Mouse (Mus musculus): ENCODE results near the gene Macrod1. TPM values are rescaled to one million over a fixed set of nuclear protein-coding genes. Genes with fewer than 3 reads are reported as not detected.
A peak's percentile ranks its signal among the peaks of the same experiment; 100 is the strongest.

Macrod1 gene
- polyA plus RNA-seq, 1 experiment from 2014 or later = 11.9 TPM

DNA sequence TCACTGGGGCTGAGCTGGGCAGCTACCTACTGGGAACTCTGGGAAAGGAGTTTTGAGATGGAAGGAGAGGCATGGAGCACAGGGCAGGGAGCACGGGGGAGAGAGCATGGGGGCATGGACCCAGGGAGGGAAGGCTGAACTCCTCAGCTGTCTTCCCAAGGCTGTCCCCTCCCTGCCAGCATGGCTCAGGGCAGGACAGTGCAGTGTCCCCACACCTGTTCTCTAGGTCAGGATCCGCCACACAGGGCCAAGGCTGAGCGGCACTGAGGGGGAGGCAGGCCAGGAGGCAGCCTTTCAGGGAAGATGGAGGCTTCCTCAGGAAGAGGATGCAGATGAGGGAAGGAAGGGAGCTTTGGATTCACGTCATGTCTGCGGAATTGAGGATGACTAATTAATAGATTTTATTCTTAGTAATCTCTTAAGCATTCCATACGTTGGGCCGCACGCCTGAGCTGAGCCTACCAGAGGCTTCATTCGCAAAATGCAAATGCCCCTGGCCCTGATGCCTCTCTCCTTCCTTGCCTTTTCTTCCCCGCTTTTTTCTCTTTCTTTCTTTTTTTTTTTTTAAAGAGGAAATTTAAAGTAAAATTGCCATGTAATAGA is 34.9 kb downstream of the Macrod1 start:
- peaks cover 7% of the 10 kb centered on the region; the same call in 1 of the 2 replicates for H3K4me1 ChIP-seq (replicated peaks)
- ATAC-seq = peak; percentile 31; the same call in 1 of the 2 replicates
- H3K9me3 ChIP-seq = no peaks in the 10 kb centered on the region
- WGBS = 70% methylated on average over 10 of the region's 10 CpGs
- H3K4me3 ChIP-seq (replicated peaks) = no peak overlapping the region
- no peaks in the 10 kb centered on the region for H3K36me3 ChIP-seq
- peaks cover 22% of the 10 kb centered on the region; the same call in 1 of the 2 replicates for H3K27me3 ChIP-seq (replicated peaks)
- no peak overlapping the region for H3K4me2 ChIP-seq (replicated peaks)
- H3K27ac ChIP-seq = no peak overlapping the region
- no peak overlapping the region for H3K9ac ChIP-seq

DNA sequence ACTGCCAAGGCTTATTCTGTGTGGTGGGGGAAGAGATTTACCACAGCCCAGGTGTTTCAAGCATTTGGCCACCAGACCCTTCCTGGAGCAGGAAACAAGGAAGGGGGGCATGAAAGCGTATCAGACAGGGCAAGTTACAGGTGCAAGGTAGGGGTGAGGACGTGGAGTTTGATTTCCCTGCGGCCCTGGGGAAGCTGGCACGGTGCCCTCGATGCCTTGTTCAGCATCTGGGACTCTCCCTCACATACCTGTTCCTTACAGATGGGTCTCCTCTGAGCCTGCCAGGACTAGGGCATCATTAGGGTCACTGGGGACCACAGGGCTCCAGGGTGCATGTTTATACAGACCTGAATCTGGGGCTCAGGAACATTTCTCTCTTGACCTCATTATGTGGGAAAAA is 36.1 kb downstream of the Macrod1 start:
- ATAC-seq = no peak
- Histone ChIP-seq H3K27me3 (replicated peaks) (peaks cover 29% of the 10 kb centered on the region), H3K9ac (no peak overlapping the region), H3K36me3 (no peaks in the 10 kb centered on the region), H3K4me1 (replicated peaks) (peaks cover 9% of the 10 kb centered on the region; the same call in 1 of the 2 replicates), H3K27ac (no peak overlapping the region), H3K4me3 (replicated peaks) (no peak overlapping the region), H3K9me3 (no peaks in the 10 kb centered on the region), H3K4me2 (replicated peaks) (no peak overlapping the region)
- 81% methylated on average over 5 of the region's 5 CpGs for WGBS

DNA sequence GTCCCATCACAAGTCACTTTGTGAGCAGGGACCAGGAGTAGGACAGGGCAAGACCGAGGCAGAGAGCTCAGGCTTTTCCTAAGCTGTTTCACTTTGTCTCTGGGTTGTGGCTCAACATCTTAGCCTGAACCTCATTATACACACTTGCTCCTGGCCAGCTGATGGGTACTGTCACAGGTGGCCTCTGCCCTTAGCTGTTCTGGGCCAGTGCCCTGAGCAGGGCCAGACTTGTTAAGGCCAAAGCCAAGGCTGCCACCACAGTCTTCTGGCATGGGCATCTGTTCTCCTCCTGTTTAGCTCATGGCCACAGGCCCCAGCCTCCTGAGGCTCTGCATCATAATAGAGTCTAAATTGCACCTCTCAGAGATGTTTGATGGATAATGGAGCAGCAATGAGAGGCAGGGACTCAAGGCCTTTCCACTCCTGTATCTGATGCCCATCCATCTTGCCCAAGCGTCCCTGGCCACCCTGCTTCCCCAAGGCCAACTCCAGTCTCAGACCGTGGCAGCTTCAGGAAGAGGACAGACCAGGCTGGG is 43.1 kb downstream of the Macrod1 start:
- no peak overlapping the region for H3K27ac ChIP-seq
- no peaks in the 10 kb centered on the region for H3K36me3 ChIP-seq
- WGBS = 67% methylated on average over 3 of the region's 3 CpGs
- H3K9ac ChIP-seq = no peak overlapping the region
- peaks cover 15% of the 10 kb centered on the region for H3K27me3 ChIP-seq (replicated peaks)
- H3K9me3 ChIP-seq = no peaks in the 10 kb centered on the region
- peaks cover 26% of the 10 kb centered on the region for H3K4me1 ChIP-seq (replicated peaks)
- ATAC-seq = no peak
- H3K4me3 ChIP-seq (replicated peaks) = no peak overlapping the region
- no peak overlapping the region for H3K4me2 ChIP-seq (replicated peaks)

GRCm38 (mm10) chr19:7102039-7102438 is 45.4 kb downstream of the Macrod1 start:
- no peak overlapping the region for H3K4me2 ChIP-seq (replicated peaks)
- no peaks in the 10 kb centered on the region for H3K36me3 ChIP-seq
- H3K27ac ChIP-seq = no peak overlapping the region
- WGBS = 89% methylated on average over 10 of the region's 10 CpGs
- no peaks in the 10 kb centered on the region for H3K9me3 ChIP-seq
- no peak for ATAC-seq
- peaks cover 21% of the 10 kb centered on the region for H3K4me1 ChIP-seq (replicated peaks)
- H3K4me3 ChIP-seq (replicated peaks) = no peak overlapping the region
- peaks cover 6% of the 10 kb centered on the region; the same call in 1 of the 2 replicates for H3K27me3 ChIP-seq (replicated peaks)
- no peak overlapping the region for H3K9ac ChIP-seq

DNA sequence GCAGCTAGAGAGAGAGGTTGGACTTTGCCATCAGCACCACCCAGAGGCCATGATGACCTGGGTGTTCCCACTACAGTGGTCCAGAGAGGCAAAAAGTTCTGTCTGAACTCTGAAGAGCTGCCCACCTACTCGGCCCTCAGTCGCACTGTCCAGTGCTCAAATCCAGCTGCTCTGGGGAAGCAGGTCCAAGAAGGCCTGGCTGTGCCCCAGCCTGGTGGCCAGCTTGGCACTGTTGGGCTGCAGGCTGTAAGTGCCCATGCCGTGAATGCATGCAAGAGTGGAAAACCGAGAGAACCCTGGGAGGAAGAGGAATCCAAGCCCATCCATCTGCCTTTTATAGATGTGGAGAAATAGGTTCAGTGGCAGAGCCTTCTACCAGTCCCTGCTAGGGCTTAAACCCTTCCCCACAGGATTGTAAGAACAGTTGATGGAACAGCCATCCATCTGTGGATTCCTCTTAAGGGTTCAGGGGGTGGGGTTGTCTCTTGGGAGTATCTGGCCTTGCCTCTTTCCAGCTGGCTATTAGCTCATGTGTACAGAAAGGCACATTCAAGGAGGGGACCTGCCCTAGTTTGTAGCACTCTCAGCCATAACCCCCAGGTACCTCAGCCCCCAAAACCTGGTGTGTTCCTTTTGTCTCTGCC is 46.9 kb downstream of the Macrod1 start:
- peak overlapping the region; percentile 50 for H3K4me2 ChIP-seq (replicated peaks)
- no peaks in the 10 kb centered on the region for H3K36me3 ChIP-seq
- ATAC-seq = peak; percentile 69
- H3K4me3 ChIP-seq (replicated peaks) = 0 out of 2 replicates have a peak overlapping the region, but pooled peaks have one; percentile 9
- WGBS = 60% methylated on average over 4 of the region's 4 CpGs
- H3K9me3 ChIP-seq = no peaks in the 10 kb centered on the region
- H3K4me1 ChIP-seq (replicated peaks) = peaks cover 24% of the 10 kb centered on the region
- H3K27me3 ChIP-seq (replicated peaks) = 0 out of 2 replicates have a peak, but pooled peaks cover 3% of the 10 kb centered on the region
- peak overlapping the region; percentile 8; the same call in 1 of the 2 replicates for H3K27ac ChIP-seq
- H3K9ac ChIP-seq = no peak overlapping the region

GRCm38 (mm10) chr19:7103993-7104401 is 47.4 kb downstream of the Macrod1 start:
- H3K27me3 ChIP-seq (replicated peaks) = 0 out of 2 replicates have a peak, but pooled peaks cover 3% of the 10 kb centered on the region
- H3K4me3 ChIP-seq (replicated peaks) = 0 out of 2 replicates have a peak overlapping the region, but pooled peaks have one; percentile 9
- peak overlapping the region; percentile 8; the same call in 1 of the 2 replicates for H3K27ac ChIP-seq
- H3K4me2 ChIP-seq (replicated peaks) = peak overlapping the region; percentile 50
- no peaks in the 10 kb centered on the region for H3K9me3 ChIP-seq
- peak; percentile 88 for ATAC-seq
- H3K4me1 ChIP-seq (replicated peaks) = peaks cover 24% of the 10 kb centered on the region
- peak overlapping the region; percentile 31 for H3K9ac ChIP-seq
- WGBS = 15% methylated on average over 19 of the region's 19 CpGs
- no peaks in the 10 kb centered on the region for H3K36me3 ChIP-seq

GRCm38 (mm10) chr19:7105544-7105943 is 48.9 kb downstream of the Macrod1 start, which contains the start of gene Flrt1:
Gene Flrt1 (minus strand): TSS chr19:7105729.
- Histone ChIP-seq H3K9me3 (no peaks in the 10 kb centered on the region), H3K9ac (no peak within 1 kb of the TSS), H3K4me3 (replicated peaks) (no peak within 1 kb of the TSS), H3K4me1 (replicated peaks) (peaks cover 30% of the 10 kb centered on the region), H3K27me3 (replicated peaks) (0 out of 2 replicates have a peak, but pooled peaks cover 3% of the 10 kb centered on the region), H3K27ac (no peak within 1 kb of the TSS), H3K36me3 (no peaks in the 10 kb centered on the region), H3K4me2 (replicated peaks) (no peak within 1 kb of the TSS)
- no peak for ATAC-seq
- WGBS = 74% methylated on average over 9 of the region's 9 CpGs

- Histone ChIP-seq H3K9me3 (no peaks in the 10 kb centered on the region), H3K9ac (no peak overlapping the region), H3K36me3 (no peaks in the 10 kb centered on the region), H3K27ac (no peak overlapping the region), H3K4me1 (replicated peaks) (peaks cover 35% of the 10 kb centered on the region), H3K4me2 (replicated peaks) (no peak overlapping the region), H3K27me3 (replicated peaks) (0 out of 2 replicates have a peak, but pooled peaks cover 3% of the 10 kb centered on the region), H3K4me3 (replicated peaks) (no peak overlapping the region)
- 95% methylated on average over 2 of the region's 2 CpGs for WGBS
- no peak for ATAC-seq
Measured at GRCm38 (mm10) chr19:7106566-7106965, 50.0 kb downstream of the Macrod1 start.

GRCm38 (mm10) chr19:7107174-7107573 is 50.6 kb downstream of the Macrod1 start:
- peaks cover 35% of the 10 kb centered on the region for H3K4me1 ChIP-seq (replicated peaks)
- no peak for ATAC-seq
- H3K27ac ChIP-seq = no peak overlapping the region
- 0 out of 2 replicates have a peak overlapping the region, but pooled peaks have one; percentile 8 for H3K9ac ChIP-seq
- WGBS = 75% methylated on average over 4 of the region's 4 CpGs
- no peaks in the 10 kb centered on the region for H3K36me3 ChIP-seq
- H3K4me3 ChIP-seq (replicated peaks) = no peak overlapping the region
- no peaks in the 10 kb centered on the region for H3K9me3 ChIP-seq
- H3K4me2 ChIP-seq (replicated peaks) = no peak overlapping the region
- H3K27me3 ChIP-seq (replicated peaks) = 0 out of 2 replicates have a peak, but pooled peaks cover 3% of the 10 kb centered on the region

GRCm38 (mm10) chr19:7108114-7108905 is 51.7 kb downstream of the Macrod1 start:
- 58% methylated on average over 6 of the region's 6 CpGs for whole genome bisulfite sequencing
- H3K36me3 ChIP-seq = no peaks in the 10 kb centered on the region
- H3K9me3 ChIP-seq = no peaks in the 10 kb centered on the region
- ATAC-seq = no peak
- no peak overlapping the region for H3K4me2 ChIP-seq (replicated peaks)
- H3K27me3 ChIP-seq (replicated peaks) = 0 out of 2 replicates have a peak, but pooled peaks cover 3% of the 10 kb centered on the region
- peaks cover 29% of the 10 kb centered on the region for H3K4me1 ChIP-seq (replicated peaks)
- no peak overlapping the region for H3K4me3 ChIP-seq (replicated peaks)
- no peak overlapping the region for H3K27ac ChIP-seq
- no peak overlapping the region for H3K9ac ChIP-seq

DNA sequence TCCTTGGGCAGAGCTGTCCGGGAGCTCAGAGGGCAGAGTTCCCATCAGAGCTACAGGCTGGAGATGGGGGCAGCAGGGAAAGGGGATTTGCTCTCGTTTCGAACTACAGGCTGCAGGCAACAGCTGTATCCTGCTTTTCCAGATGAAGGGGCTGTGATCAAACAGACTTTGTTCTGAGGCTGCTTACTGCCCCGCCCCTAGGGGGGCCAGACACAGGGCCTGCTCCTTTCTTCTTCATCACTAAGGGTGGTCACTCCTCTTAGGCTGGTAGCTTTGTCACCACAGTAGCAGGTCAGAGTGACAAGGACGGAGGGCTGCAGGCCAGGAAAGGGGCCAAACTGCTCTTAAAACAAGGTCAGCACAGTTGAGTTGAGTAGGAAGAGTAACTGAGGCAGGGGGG is 53.5 kb downstream of the Macrod1 start:
- Histone ChIP-seq H3K27ac (no peak overlapping the region), H3K36me3 (no peaks in the 10 kb centered on the region), H3K4me2 (replicated peaks) (0 out of 2 replicates have a peak overlapping the region, but pooled peaks have one; percentile 9), H3K9ac (0 out of 2 replicates have a peak overlapping the region, but pooled peaks have one; percentile 6), H3K4me3 (replicated peaks) (no peak overlapping the region), H3K9me3 (no peaks in the 10 kb centered on the region), H3K4me1 (replicated peaks) (peaks cover 21% of the 10 kb centered on the region), H3K27me3 (replicated peaks) (peaks cover 3% of the 10 kb centered on the region; the same call in 1 of the 2 replicates)
- 23% methylated on average over 5 of the region's 5 CpGs for WGBS
- ATAC-seq = no peak
